Mouse (Mus musculus) frontal cortex, postnatal 36 days (tissue): ENCODE measurements around the gene Cacng2.
A peak's percentile ranks its signal among the peaks of the same experiment; 100 is the strongest.

Experiments used
- DNase-seq, 2 experiments: peaks; one replicate each; pipeline ENCODE4 v3.0.0; 2022; ENCODE audit warnings: low spot score in 2 of 2

Gene Cacng2

DNA sequence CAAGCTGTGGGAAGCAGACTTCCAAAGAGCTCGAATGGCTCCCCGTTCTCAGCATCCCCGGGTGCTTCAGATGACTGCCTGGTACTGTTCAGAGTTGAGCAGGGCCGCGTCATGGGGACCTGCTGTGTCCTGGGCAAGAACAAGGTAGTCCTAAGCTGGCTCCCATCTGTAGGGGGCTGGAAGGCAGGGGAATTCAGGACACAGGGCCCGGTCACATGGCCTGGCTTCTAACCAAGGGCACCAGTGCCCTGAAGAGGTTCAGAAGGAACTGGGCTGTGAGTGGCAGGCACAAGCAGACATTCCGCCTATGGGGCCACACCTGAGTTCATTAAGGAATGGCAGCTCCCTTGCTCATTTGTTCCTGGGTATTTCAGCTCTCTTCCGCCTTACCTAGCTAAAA, 37.7 kb downstream of the Cacng2 start:
- no peak for DNase-seq

DNA sequence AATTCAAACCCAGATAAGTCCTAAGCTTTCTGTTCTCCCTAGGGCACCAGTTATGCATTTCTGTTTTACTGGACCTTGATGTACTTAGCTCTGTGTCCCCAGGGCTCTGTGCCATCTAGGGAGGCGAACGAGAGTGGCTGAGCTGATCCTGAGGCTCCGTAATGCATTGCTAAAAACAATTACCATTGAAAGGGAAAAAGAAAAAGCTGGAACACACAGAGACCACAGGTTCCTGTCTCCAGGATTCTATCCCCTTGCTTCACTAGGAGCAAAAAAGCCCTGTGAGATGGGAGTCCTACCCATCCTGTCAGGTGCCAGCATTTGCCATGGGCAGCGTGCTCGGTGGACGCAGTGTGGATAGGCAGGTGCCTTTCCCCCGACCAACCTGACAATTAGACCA, 38.4 kb downstream of the Cacng2 start:
- DNase-seq: no peak

DNA sequence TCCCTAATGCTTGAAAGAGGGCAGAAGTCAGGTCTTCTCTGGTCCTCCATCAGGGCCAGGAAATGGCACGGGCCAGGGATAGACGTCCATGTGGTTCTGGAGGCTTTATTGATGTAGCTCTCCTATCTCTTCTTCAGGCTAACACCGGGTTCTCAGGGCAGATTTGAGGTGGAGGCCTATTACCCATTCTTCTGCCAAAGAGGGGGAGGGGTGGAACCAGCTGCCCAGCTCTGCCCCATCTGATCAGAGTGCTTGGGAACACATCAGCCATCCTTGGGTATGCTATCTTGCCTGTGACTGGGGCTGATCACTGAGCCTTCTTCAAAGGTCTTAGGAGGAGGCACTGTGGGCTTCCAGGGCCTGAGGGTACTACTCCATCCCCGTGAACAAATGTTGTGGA, 39.5 kb downstream of the Cacng2 start:
- no peak for DNase-seq

DNA sequence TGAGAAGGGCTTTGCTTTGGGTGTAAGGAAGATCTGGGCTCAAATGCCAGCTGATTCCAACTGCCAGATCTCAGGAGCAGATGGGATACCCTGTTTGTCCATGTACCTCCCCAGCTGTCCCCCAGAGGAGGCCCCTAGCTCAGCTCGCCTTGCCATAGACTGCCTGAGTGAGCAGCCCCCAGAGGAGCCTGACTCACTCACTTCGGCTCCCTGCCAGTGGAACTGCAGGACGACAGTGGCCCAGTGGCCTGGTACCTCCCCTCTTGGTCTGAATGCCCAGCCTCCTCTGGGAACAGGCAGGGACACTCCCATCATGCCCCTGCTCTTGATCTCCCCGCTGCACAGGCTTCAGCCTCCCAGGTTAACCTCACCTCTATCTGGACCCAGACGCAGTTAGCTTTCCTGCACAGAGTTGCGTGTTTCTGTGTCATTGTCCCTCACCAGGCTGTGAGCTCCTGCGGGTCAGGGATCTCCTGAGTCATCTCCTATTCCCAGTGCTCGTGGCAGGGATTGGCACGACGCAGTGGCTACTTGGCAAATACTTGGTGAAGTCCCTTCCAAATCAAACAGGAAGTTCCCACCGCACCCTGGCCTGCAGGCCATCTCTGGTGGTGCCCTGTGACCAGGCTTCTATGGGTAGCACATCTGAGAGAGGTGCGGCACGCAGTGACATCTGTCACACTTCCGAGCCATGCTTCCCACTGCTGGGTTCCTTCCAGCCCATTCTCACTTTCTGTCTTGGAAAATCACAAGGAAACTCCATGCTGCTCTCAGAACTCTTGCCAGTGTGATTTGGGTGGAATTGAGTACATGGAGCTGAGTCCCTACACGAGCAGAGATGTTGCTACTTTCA, 40.8 kb downstream of the Cacng2 start:
- DNase-seq: peak; percentile 54 to 72

DNA sequence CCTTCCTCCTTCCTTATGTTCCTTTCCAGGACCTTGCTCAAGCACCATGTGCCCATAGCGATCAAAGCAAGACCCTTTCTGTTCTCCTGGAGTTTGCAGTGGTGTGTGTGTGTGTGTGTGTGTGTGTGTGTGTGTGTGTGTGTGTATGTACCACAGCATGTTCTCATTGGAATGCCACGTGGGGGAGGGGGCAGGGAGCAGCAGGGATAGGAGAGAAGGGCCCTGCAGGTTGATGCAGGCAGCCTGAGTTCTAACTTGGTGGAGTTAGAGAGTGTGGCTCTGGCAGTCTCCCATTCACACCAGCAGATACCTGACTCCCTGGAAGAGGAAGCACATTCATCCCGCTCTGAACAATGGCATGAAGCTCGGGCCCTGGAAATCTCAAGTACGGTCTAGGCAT, 41.6 kb downstream of the Cacng2 start:
- no peak for DNase-seq

DNA sequence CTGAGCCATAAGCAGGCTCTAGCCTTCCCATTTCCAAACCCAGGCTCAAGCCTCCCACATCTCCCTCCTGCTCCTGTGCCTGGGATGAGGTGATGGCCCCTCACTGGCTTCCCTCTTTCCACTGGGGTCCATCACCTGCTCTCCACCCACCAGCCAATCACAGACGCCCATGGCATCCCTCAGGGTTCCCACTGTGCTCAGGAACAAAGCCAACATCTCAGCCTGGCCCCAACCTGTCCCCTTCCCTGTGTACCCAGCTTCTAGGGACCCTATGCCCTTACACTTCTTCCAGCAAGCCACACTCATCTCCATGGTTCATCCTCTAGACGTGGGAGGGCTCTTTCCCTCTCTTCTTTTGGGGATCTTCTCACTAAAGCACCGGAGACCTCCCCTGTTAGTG, 43.9 kb downstream of the Cacng2 start:
- DNase-seq: no peak

DNA sequence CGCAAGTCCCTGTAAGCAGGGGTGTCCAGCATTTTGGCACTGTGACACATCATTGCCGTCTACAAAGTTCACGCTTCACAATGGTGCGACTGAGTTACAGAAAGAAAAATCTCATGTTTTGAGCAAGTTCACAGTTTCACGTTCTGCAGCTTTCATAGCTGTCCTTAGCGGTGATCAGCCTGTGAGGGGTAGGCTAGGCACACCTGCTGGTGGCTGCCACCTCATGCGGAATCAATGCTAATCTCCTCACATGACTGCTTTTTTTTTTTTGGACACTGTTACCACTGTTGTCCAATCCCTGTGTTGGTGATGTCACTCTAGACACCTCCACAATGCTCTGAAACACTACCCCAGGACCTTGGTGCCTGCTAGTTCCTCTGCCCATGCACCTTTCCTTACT, 46.7 kb downstream of the Cacng2 start:
- DNase-seq: no peak

DNA sequence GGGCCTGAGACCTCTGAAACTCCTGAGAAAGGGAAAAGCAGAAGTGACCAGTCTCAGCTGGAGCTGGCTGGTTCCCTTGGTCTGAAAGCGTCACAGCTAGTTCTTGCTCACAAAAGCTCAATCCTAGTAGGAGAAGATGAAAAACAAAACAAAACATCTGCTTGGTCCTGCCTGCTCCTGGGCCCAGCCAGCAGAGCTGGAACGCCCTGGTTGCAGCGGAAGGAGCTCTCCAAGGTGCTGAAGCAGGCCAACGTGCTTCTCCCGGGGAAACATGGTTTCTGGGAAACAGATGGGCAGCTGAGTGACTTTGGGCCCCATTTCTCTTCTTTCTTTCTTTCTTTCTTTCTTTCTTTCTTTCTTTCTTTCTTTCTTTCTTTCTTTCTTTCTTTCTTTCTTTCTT, 53.4 kb downstream of the Cacng2 start:
- DNase-seq: no peak

DNA sequence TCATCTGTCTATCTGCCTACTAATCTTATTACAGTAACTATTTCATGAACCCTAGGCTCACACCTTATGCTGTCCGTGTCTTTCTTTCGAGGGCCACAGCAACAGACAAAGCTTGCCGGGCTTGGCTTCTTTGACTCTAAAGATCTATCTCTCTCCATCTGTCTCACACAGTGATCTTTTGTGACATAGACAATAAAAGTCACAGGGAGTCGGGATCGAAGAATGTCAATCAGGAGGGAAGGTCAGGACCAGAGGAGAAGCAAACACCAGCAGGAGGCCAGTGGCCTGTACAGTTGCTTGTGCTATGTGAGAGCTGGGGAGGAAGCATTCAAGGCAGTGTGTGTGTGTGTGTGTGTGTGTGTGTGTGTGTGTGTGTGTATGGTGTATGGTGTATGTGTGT, 54.3 kb downstream of the Cacng2 start:
- no peak for DNase-seq

DNA sequence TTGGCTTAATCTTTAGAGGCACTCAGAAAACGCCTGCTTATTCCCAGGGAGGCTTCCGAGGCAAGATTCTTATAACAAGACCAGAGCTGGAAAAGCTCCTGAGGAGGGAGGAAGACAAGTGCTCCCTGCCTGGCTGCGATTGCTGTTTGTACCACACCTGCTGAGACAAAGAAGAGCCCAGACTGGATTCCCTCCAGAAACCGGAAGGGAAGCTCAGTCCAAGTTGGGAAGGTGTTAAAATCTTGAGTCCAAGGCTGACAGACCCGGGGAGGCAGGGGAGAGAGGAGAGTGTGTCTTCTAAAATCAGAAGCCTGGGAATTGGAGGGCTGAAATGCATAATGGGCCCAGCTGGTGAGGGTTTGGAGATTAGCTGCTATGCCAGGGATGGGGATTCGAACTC, 55.5 kb downstream of the Cacng2 start:
- DNase-seq: peak in 1 of 2 experiments; percentile 56

DNA sequence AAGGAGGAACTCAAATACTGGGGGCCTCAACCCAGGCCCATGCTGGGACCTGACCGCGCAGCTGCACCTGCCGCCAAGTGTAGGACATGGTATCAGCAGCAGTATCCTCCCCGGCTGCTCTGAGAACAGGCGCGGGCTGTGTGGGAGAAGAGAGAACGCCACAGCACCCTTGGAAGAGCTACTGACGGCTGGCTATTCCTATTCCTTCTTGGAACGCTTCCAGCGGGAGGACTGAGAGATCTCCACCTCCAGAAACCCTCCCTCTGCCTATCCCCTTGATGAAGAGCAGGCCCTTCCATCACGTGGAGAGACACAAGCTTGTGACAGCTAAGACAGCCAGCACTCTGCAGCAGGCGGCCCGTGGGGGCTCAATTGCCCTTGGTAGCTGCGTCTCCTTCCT, 57.4 kb downstream of the Cacng2 start:
- peak; percentile 68 to 71 for DNase-seq

DNA sequence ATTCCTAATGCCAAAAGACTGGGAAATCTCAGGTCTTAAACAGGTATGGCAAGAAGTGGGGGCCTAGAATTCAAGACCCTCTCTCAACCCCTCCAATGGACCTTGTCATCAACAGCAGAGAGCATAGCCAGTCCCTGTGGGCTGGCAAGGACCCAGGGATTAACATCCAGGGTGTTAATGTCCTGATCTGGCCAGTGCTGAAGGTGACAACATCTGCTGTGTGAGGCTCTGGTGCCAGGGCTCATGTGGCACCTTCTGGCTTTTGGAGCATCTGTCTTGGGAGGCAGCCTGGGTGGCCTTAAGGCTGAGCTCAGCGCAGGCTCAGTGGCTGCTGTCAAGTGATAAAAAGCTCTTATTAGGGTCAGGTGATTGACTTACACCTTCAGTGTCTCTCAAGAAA, 62.9 kb downstream of the Cacng2 start:
- DNase-seq: no peak

DNA sequence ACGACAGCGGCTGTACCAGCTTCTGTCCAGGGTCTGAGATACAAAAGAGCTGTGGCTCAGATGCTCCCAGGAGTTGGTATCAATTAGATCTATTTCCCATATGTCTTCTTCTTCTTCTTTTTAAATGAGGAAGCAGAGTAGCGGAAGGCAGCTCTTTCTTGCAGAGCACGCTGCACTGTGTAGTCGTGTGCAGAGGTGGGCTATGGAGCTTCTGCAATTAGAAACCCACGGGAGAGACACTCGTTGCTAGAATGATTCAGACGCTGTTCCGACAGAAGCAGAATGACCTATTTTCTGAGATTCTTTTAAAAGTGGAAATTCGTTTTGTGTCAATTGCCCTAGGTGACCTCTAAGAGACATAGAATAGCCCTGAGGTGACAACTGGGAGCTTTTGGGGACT, 69.1 kb downstream of the Cacng2 start:
- DNase-seq: peak; percentile 44 to 47

DNA sequence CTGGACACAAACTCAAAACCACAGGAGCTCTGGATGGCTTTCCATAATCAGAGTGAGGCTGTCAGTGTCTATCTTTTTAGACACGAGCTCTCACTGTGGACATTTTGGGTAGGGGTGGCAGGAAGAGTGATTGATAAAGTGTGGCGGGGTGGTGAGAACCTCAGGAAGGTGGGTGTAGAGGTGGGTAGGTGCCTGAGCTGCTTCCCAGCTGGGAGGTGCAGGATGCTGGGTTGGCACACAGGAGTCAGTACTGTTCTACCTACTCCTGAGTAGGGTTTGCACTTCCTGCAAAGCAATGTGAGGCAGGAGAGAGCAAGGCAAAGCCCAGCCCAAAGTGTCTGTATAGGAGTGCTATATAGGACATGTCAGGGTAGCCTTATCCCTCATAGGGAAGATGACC, 69.9 kb downstream of the Cacng2 start:
- peak in 1 of 2 experiments; percentile 34 for DNase-seq

DNA sequence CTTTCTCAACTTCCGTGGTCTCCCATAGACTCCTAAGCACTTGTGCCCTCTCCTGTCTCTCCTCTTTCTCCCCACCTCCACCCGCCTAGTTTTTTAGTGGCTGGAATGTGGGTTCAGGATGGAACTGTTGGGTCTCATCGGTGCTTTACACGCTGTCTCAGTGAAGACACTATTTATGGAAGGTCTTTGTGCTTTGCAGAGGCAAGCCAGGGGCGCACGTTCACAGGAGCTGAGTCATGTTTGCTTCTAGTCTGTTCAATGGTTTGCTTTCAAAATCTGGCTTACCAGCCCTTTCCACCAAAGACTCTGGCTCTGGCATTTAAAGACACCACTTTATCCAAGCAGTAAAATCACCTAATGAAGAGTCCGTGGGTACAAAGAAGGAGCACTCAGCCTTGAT, 74.0 kb downstream of the Cacng2 start:
- DNase-seq: peak; percentile 44 to 69

DNA sequence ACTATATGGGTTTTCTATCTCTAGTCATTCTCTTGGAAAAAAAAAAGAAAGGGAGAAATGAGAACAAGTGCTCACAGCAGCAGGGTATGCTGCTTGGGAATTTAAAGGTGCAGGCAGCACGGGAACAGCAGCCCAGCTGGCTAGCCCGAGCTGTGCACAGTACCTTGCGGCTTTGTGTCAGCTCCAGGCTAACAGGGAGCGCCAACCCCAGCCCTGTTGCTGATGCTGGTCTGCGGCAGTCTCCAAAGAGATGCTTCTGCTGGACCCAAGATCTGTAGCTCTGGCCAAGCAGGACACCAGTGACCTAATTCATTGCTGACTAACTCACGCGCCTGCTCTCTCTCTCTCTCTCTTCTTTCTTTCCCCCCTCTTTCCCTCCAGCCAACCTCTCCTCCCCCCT, 74.5 kb downstream of the Cacng2 start:
- DNase-seq: peak; percentile 26 to 48

DNA sequence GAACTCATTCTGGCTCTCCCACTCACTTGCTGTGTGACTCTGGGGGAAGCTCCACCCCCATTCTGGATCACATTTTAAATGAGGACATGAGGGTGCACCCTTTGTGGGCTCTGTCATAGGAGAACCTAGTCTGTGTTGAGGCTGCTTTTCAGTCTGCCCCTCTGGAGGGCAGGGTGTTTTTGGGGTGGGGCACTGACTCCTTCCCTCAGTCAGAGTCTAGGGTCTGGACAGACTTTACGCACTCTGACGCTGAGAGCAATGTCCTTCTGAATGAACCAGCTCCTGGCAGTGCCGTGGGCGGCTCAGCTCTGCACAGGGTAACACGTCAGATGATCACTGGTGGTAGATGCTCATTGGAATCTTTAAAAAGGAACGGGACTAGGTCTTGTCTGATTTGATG, 75.0 kb downstream of the Cacng2 start:
- DNase-seq: peak; percentile 67 to 81

DNA sequence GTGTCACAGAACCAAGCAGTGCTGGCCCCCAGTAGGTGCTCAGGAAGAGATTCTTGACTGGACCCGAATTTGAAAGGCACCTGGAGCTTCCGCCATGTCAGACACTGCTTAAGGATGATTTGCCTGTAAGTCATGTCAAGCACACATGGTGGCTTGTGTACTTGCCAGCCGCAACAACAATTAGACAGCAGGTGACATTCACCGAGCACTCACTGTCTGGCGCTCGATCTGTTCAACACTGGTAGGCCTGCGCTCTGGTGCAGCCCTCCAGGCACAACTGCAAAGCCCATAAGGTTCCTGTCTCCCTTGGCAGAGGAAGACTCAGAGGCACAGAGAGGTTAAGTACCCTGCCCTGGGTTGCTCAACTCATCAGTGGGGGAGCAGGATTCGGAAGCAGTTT, 77.1 kb downstream of the Cacng2 start:
- DNase-seq: no peak

DNA sequence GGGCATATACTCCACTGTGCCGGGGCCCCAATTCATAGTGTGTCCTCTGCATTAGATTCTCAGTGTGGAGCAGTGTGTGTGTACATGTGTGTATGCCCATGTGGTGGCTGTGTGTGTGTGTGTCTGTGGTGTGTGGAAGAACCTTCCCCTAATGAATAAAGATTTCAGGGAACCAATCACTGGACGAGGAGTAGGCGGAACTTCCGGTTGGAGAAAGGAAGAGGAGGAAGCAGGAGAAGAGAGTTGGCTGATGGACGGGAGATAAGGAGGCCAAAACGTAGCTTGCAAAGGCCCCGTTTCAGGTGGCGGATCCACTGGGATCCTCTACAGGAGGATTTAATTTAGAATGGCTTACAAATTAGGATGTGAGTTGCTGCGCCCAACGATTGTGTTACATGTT, 82.2 kb downstream of the Cacng2 start:
- DNase-seq: no peak

DNA sequence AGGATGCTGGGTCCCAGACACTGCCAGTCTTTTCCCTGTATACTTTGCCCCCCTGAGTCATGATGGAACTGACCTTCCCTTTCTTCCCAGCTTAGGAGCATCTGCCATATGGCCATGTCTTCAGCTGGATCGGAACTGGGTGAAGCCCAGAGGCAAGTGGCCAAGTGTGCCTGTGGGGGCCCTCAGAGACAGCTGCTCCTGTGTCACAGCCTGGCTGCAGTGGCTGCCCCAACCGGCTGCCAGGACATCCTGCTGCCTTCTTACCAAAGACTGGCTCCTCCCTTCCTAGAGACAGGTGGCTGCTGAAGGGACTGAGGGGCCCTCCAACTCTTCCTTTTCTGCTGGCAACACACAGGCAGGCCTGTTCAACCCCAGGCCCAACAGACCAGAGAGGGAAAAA, 83.2 kb downstream of the Cacng2 start:
- DNase-seq: no peak

DNA sequence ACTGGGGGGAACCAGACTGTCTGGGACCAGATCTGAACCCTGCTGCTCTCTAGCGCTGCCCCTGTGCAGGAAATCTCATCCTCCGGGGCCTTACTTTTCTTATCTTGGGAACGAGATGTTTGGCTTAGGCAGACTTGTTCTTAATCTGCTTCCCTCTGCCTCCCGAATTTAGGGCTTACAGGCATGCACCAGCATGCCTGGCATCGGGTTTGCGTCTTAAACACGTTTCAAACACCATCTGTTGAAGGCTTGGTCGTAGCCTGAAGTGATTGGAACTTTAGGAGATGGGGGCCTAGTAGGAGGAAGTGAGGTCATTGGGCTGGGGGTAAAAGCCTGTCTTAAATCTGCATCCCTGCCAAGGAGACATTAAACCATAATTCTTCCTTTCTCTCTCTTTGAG, 89.9 kb downstream of the Cacng2 start:
- no peak for DNase-seq

DNA sequence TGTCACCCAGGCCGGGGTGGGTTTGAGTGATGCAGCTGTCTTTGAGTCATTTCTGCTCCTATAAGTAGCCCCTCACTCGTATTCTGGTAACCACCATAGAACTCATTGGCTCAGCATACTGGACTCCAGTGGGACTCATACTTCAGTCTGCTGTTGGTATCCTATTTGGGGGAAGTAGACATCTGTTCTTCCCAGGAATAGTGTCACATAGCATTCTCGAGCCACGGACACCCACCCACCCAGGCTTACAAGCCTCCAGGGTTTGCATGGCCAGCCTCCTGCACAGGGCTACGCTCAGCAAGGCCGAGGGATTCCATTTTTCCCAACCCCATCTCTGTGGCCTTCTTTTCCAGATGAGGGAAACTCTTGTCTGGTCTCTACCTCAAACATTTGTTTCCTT, 93.3 kb downstream of the Cacng2 start:
- DNase-seq: peak in 1 of 2 experiments; percentile 45

DNA sequence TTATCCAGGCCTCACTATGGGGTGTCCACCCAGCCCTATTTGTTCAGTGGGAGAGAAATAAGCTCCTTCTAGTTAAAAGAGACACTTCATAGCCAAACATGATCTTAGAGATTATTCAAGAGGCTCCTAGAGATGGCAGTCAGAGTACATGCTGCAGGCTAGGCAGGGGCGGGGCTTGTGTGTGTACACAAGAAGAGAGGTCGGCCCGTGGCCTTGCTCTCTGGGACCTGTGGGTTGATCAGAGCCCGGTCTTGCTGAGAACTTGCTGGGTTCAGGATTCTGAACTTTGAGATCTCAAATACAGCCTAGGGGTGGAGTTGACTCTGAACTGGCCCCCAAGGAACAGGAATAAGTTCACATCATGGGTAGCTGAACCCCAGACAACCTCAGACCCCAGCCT, 95.6 kb downstream of the Cacng2 start:
- no peak for DNase-seq

DNA sequence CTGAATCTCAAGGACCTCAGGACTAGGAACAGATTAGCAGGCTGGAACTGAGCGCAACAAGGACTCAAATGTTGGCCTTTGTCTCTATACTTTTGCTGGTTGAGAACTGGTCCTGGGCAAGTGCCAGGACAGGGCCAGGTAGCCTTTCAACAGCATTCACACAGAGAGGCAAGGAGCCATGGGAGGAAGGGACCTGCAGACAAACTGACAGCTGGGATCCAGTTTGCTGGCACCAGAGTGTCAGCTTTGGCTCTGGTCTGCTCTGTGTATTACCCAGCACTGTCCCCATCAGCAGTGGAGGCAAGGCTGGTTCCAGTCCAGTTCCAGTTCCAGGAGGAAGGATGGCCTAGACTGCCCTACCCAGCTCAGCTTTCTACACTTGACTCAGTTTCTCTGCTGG, 105.8 kb downstream of the Cacng2 start:
- no peak for DNase-seq
